Mouse (Mus musculus) embryonic facial prominence, embryonic 11.5 days (tissue): ENCODE results near the gene Olfr801. TPM values are rescaled to one million over a fixed set of nuclear protein-coding genes. Genes with fewer than 3 reads are reported as not detected.

Source experiments
- ATAC-seq: fragments of 200-750 bp; cut with Nextera tagmentation; replicated peaks from 2 replicates; pipeline ENCODE4 v1.8.0; 2017; ENCODE audit warnings: low read depth; ENCODE audit not compliant: insufficient number of reproducible peaks, low FRiP score, low TSS enrichment
- DNase-seq: peaks from one replicate; pipeline ENCODE4 v3.0.0-alpha.2; 2015; ENCODE audit warnings: low spot score
- H3K27ac ChIP-seq: fragments of 300-500 bp; sonication (generic); replicated peaks from 2 replicates; pipeline ENCODE4 v1.5.1; 2014; ENCODE audit warnings: mild to moderate bottlenecking, low read depth, low read length, control low read depth
- H3K27me3 ChIP-seq: fragments of 300-500 bp; sonication (generic); 2 replicates; pipeline ENCODE4 v1.6.1; 2014; ENCODE audit warnings: mild to moderate bottlenecking, low read length, moderate library complexity, mixed read lengths; ENCODE audit not compliant: control insufficient read depth, insufficient read depth
- H3K36me3 ChIP-seq: fragments of 300-500 bp; sonication (generic); replicated peaks from 2 replicates; pipeline ENCODE4 v1.6.1; 2014; ENCODE audit warnings: low read depth, mild to moderate bottlenecking, low read length, moderate library complexity, mixed read lengths; ENCODE audit not compliant: control insufficient read depth, insufficient read depth
- H3K4me1 ChIP-seq: fragments of 300-500 bp; sonication (generic); 2 replicates; pipeline ENCODE4 v1.6.1; 2014; ENCODE audit warnings: low read length, mixed read lengths; ENCODE audit not compliant: control insufficient read depth, insufficient read depth
- H3K4me2 ChIP-seq: fragments of 300-500 bp; sonication (generic); 2 replicates; pipeline ENCODE4 v1.6.1; 2014; ENCODE audit warnings: low read depth, mild to moderate bottlenecking, control low read depth, low read length, moderate library complexity
- H3K4me3 ChIP-seq: fragments of 300-500 bp; sonication (generic); 2 replicates; pipeline ENCODE4 v1.5.1; 2014; ENCODE audit warnings: low read depth, low read length, control low read depth
- H3K9ac ChIP-seq: fragments of 300-500 bp; sonication (generic); replicated peaks from 2 replicates; pipeline ENCODE4 v1.6.1; 2014; ENCODE audit warnings: mild to moderate bottlenecking, control low read depth, low read length
- H3K9me3 ChIP-seq: fragments of 300-500 bp; sonication (generic); replicated peaks from 2 replicates; pipeline ENCODE4 v1.6.1; 2016; ENCODE audit warnings: mild to moderate bottlenecking, low read length, inconsistent platforms, mixed read lengths; ENCODE audit not compliant: control insufficient read depth
- WGBS: fragments of 180-500 bp; shearing (Covaris S2); extraction: QIAGEN DNeasy Blood & Tissue Kit; methylation state at CpG from one replicate; pipeline ENCODE4 v1.1.7; 2014; 5-methylcytosine and 5-hydroxymethylcytosine counted together
- polyA plus RNA-seq: library from polyadenylated mRNA; unstranded; fragments of >200 nt; fragmentation: Nextera tagmentation; extraction: Ambion mirVana; gene quantifications from 2 replicates; pipeline ENCODE4 v1.2.1, GENCODE M21; 2014

Gene Olfr801
- polyA plus RNA-seq, 1 experiment from 2014 or later: not detected

- ATAC-seq: no peak
- no peak for DNase-seq
- Histone ChIP-seq H3K9ac (no peak overlapping the region), H3K4me3 (no peak overlapping the region), H3K27ac (no peak overlapping the region), H3K4me1 (no peaks in the 10 kb centered on the region), H3K27me3 (no peaks in the 10 kb centered on the region), H3K9me3 (no peaks in the 10 kb centered on the region), H3K4me2 (no peak overlapping the region), H3K36me3 (no peaks in the 10 kb centered on the region)
Observed at GRCm38 (mm10) chr10:129623251-129623650, 50.4 kb downstream of the Olfr801 start.

- Histone ChIP-seq H3K9me3 (no peaks in the 10 kb centered on the region), H3K4me3 (no peak overlapping the region), H3K27me3 (no peaks in the 10 kb centered on the region), H3K36me3 (no peaks in the 10 kb centered on the region), H3K4me2 (no peak overlapping the region), H3K4me1 (no peaks in the 10 kb centered on the region), H3K27ac (no peak overlapping the region), H3K9ac (no peak overlapping the region)
- ATAC-seq: 0 out of 2 replicates have a peak, but pooled peaks have one; percentile 6
- WGBS: 13% methylated on average over 1 of the region's 1 CpGs
- DNase-seq: no peak
Observed at GRCm38 (mm10) chr10:129621724-129622123, 51.9 kb downstream of the Olfr801 start.

Other genes with a start within 250 kb of the Olfr801 start
- gene Olfr786, start 246.6 kb downstream of the Olfr801 start, polyA plus RNA-seq: not detected in 2 replicates
- gene Olfr787, start 212.0 kb downstream of the Olfr801 start, polyA plus RNA-seq: not detected in 2 replicates
- gene Olfr788, start 202.9 kb downstream of the Olfr801 start, polyA plus RNA-seq: not detected in 2 replicates
- gene Olfr789, start 189.1 kb downstream of the Olfr801 start, polyA plus RNA-seq: not detected in 2 replicates
- gene Olfr790, start 175.4 kb downstream of the Olfr801 start, polyA plus RNA-seq: not detected in 2 replicates
- not detected in 2 replicates for gene Olfr791, start 152.1 kb downstream of the Olfr801 start, polyA plus RNA-seq
- gene Olfr792, start 134.7 kb downstream of the Olfr801 start, polyA plus RNA-seq: not detected in 2 replicates
- not detected in 2 replicates for gene Olfr794, start 106.2 kb downstream of the Olfr801 start, polyA plus RNA-seq
- not detected in 2 replicates for gene Olfr796, start 61.3 kb downstream of the Olfr801 start, polyA plus RNA-seq
- not detected in 2 replicates for gene Olfr798, start 45.9 kb downstream of the Olfr801 start, polyA plus RNA-seq
- not detected in 2 replicates for gene Olfr799, start 36.4 kb downstream of the Olfr801 start, polyA plus RNA-seq
- not detected in 2 replicates for gene Olfr800, start 16.2 kb downstream of the Olfr801 start, polyA plus RNA-seq
- not detected in 2 replicates for gene Olfr802, start 14.3 kb upstream of the Olfr801 start, polyA plus RNA-seq
- gene Olfr803, start 20.4 kb upstream of the Olfr801 start, polyA plus RNA-seq: not detected in 2 replicates
- gene Olfr804, start 29.3 kb upstream of the Olfr801 start, polyA plus RNA-seq: not detected in 2 replicates
- gene Olfr805, start 55.5 kb upstream of the Olfr801 start, polyA plus RNA-seq: not detected in 2 replicates
- not detected in 2 replicates for gene Olfr806, start 68.1 kb upstream of the Olfr801 start, polyA plus RNA-seq
- not detected in 2 replicates for gene Olfr807, start 83.9 kb upstream of the Olfr801 start, polyA plus RNA-seq
- gene Olfr808, start 91.6 kb upstream of the Olfr801 start, polyA plus RNA-seq: not detected in 2 replicates
- not detected in 2 replicates for gene Olfr809, start 100.8 kb upstream of the Olfr801 start, polyA plus RNA-seq
- gene Olfr810, start 121.1 kb upstream of the Olfr801 start, polyA plus RNA-seq: not detected in 2 replicates
- gene Olfr811, start 130.5 kb upstream of the Olfr801 start, polyA plus RNA-seq: not detected in 2 replicates
- gene Olfr812, start 172.2 kb upstream of the Olfr801 start, polyA plus RNA-seq: not detected in 2 replicates
- not detected in 2 replicates for gene Olfr813, start 181.5 kb upstream of the Olfr801 start, polyA plus RNA-seq
- not detected in 2 replicates for gene Olfr814, start 206.0 kb upstream of the Olfr801 start, polyA plus RNA-seq
- not detected in 2 replicates for gene Olfr815, start 232.0 kb upstream of the Olfr801 start, polyA plus RNA-seq
- gene Olfr816, start 241.7 kb upstream of the Olfr801 start, polyA plus RNA-seq: not detected in 2 replicates